Mouse (Mus musculus): ENCODE measurements at regions not wholly inside any gene's neighbourhood (a gene's known extent, or its start where the extent isn't known, plus 50 kb on each side); places are given as distances from the start of the nearest gene placed in this dataset.

DNA sequence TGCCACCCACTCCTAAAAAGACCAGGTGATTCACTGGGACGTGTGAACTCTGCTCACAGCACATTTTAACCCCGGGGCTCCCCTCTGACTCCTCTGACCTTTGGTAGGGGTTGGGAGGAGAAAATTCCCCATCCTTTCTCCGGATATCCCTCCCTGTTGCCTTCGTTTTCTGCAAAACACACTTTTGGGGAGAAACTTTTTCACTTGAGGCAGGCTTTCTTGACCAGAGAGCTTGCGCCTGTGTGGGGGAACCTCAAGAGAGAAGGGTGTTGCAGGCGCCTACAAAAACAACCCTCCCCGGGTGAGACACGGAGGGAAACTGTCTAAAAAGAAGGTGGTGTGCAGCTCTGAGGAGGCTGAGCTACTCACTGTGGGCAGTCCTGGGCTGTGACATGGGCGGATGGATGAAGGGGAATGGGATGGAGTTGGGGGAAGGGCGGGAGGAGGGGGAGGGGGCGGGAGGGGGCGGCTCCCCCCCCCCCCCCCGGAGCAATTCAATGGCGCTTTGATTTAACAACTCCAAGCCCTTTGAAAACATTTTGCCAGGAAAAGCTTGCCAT is 65.1 kb downstream of the Tmem174 start:
- ATAC-seq (replicated peaks; ENCODE audit: low FRiP score, low read depth) (no peak), DNase-seq (ENCODE audit: low spot score) (peak; percentile 24)
- no peaks in the 10 kb centered on the region for H3K9me3 ChIP-seq (replicated peaks; ENCODE audit: low read length)
- H3K4me2 ChIP-seq (ENCODE audit: low read length) = peak overlapping the region; percentile 65
- peak overlapping the region; percentile 33; the same call in 1 of the 2 replicates for H3K4me3 ChIP-seq (replicated peaks; ENCODE audit: low read depth, low read length)
- no peaks in the 10 kb centered on the region for H3K36me3 ChIP-seq (ENCODE audit: insufficient read depth, low read length)
- peaks cover 8% of the 10 kb centered on the region for H3K27me3 ChIP-seq (ENCODE audit: insufficient read depth, low read length)
- no peak for TF ChIP-seq CTCF (IDR thresholded peaks at IDR 0.05; ENCODE audit: low read depth)
- H3K9ac ChIP-seq (ENCODE audit: low read depth, low read length) = 0 out of 2 replicates have a peak overlapping the region, but pooled peaks have one; percentile 50
- H3K27ac ChIP-seq = no peak overlapping the region
- WGBS = 15% methylated on average over 12 of the region's 14 CpGs
- H3K4me1 ChIP-seq (replicated peaks; ENCODE audit: insufficient read depth, low read length) = peaks cover 15% of the 10 kb centered on the region; the same call in 1 of the 2 replicates

- Histone ChIP-seq H3K4me2 (ENCODE audit: low read length) (no peak overlapping the region), H3K9me3 (replicated peaks; ENCODE audit: low read length) (no peaks in the 10 kb centered on the region), H3K27me3 (ENCODE audit: insufficient read depth, low read length) (peaks cover 8% of the 10 kb centered on the region), H3K4me3 (replicated peaks; ENCODE audit: low read depth, low read length) (no peak overlapping the region), H3K4me1 (replicated peaks; ENCODE audit: insufficient read depth, low read length) (peaks cover 15% of the 10 kb centered on the region; the same call in 1 of the 2 replicates), H3K27ac (no peak overlapping the region), H3K36me3 (ENCODE audit: insufficient read depth, low read length) (no peaks in the 10 kb centered on the region), H3K9ac (ENCODE audit: low read depth, low read length) (no peak overlapping the region)
- no peak for TF ChIP-seq CTCF (IDR thresholded peaks at IDR 0.05; ENCODE audit: low read depth)
- 59% methylated on average over 3 of the region's 3 CpGs for WGBS
- DNase-seq (ENCODE audit: low spot score) (no peak), ATAC-seq (replicated peaks; ENCODE audit: low FRiP score, low read depth) (no peak)
Measured at GRCm38 (mm10) chr13:98571051-98571450, 66.2 kb downstream of the Tmem174 start.

GRCm38 (mm10) chr13:98555693-98556092 is 63.9 kb upstream of the Gm10320 start:
- whole genome bisulfite sequencing = 80% methylated on average over 6 of the region's 6 CpGs
- Histone ChIP-seq H3K9ac (ENCODE audit: low read depth, low read length) (no peak overlapping the region), H3K36me3 (ENCODE audit: insufficient read depth, low read length) (no peaks in the 10 kb centered on the region), H3K4me3 (replicated peaks; ENCODE audit: low read depth, low read length) (no peak overlapping the region), H3K27ac (no peak overlapping the region), H3K27me3 (ENCODE audit: insufficient read depth, low read length) (no peaks in the 10 kb centered on the region), H3K9me3 (replicated peaks; ENCODE audit: low read length) (no peaks in the 10 kb centered on the region), H3K4me2 (ENCODE audit: low read length) (no peak overlapping the region), H3K4me1 (replicated peaks; ENCODE audit: insufficient read depth, low read length) (no peaks in the 10 kb centered on the region)
- no peak for ATAC-seq (replicated peaks; ENCODE audit: low FRiP score, low read depth)
- TF ChIP-seq CTCF (IDR thresholded peaks at IDR 0.05; ENCODE audit: low read depth) = no peak
- DNase-seq (ENCODE audit: low spot score) = no peak

GRCm38 (mm10) chr13:98551471-98552020 is 59.7 kb upstream of the Gm10320 start:
- no peak overlapping the region for H3K27ac ChIP-seq
- ATAC-seq (replicated peaks; ENCODE audit: low FRiP score, low read depth) (no peak), DNase-seq (ENCODE audit: low spot score) (no peak)
- no peak overlapping the region for H3K9ac ChIP-seq (ENCODE audit: low read depth, low read length)
- H3K4me1 ChIP-seq (replicated peaks; ENCODE audit: insufficient read depth, low read length) = no peaks in the 10 kb centered on the region
- H3K36me3 ChIP-seq (ENCODE audit: insufficient read depth, low read length) = no peaks in the 10 kb centered on the region
- H3K9me3 ChIP-seq (replicated peaks; ENCODE audit: low read length) = no peaks in the 10 kb centered on the region
- no peak for TF ChIP-seq CTCF (IDR thresholded peaks at IDR 0.05; ENCODE audit: low read depth)
- 75% methylated on average over 13 of the region's 13 CpGs for WGBS
- no peak overlapping the region for H3K4me3 ChIP-seq (replicated peaks; ENCODE audit: low read depth, low read length)
- H3K27me3 ChIP-seq (ENCODE audit: insufficient read depth, low read length) = no peaks in the 10 kb centered on the region; the same call in 1 of the 2 replicates
- H3K4me2 ChIP-seq (ENCODE audit: low read length) = no peak overlapping the region

GRCm38 (mm10) chr13:98547223-98547622 is 55.4 kb upstream of the Gm10320 start:
- 79% methylated on average over 5 of the region's 5 CpGs for WGBS

GRCm38 (mm10) chr13:98546116-98546515 is 54.3 kb upstream of the Gm10320 start:
- Histone ChIP-seq H3K27ac (no peak overlapping the region), H3K4me1 (replicated peaks; ENCODE audit: insufficient read depth, low read length) (no peaks in the 10 kb centered on the region), H3K4me2 (ENCODE audit: low read length) (no peak overlapping the region), H3K27me3 (ENCODE audit: insufficient read depth, low read length) (no peaks in the 10 kb centered on the region; the same call in 1 of the 2 replicates), H3K9me3 (replicated peaks; ENCODE audit: low read length) (no peaks in the 10 kb centered on the region), H3K9ac (ENCODE audit: low read depth, low read length) (no peak overlapping the region), H3K36me3 (ENCODE audit: insufficient read depth, low read length) (no peaks in the 10 kb centered on the region), H3K4me3 (replicated peaks; ENCODE audit: low read depth, low read length) (no peak overlapping the region)
- no peak for ATAC-seq (replicated peaks; ENCODE audit: low FRiP score, low read depth)
- DNase-seq (ENCODE audit: low spot score) = no peak
- WGBS = 52% methylated on average over 5 of the region's 5 CpGs
- no peak for TF ChIP-seq CTCF (IDR thresholded peaks at IDR 0.05; ENCODE audit: low read depth)

More at GRCm38 (mm10) chr13:98547223-98547622, 55.4 kb upstream of the Gm10320 start:
- no peaks in the 10 kb centered on the region for H3K36me3 ChIP-seq (ENCODE audit: insufficient read depth, low read length)
- no peak for DNase-seq (ENCODE audit: low spot score)
- peak; percentile 68; the same call in 1 of the 2 replicates for ATAC-seq (replicated peaks; ENCODE audit: low FRiP score, low read depth)
- H3K4me3 ChIP-seq (replicated peaks; ENCODE audit: low read depth, low read length) = no peak overlapping the region
- no peak overlapping the region for H3K27ac ChIP-seq
- no peaks in the 10 kb centered on the region for H3K9me3 ChIP-seq (replicated peaks; ENCODE audit: low read length)
- H3K27me3 ChIP-seq (ENCODE audit: insufficient read depth, low read length) = no peaks in the 10 kb centered on the region; the same call in 1 of the 2 replicates
- H3K4me1 ChIP-seq (replicated peaks; ENCODE audit: insufficient read depth, low read length) = no peaks in the 10 kb centered on the region
- no peak overlapping the region for H3K9ac ChIP-seq (ENCODE audit: low read depth, low read length)
- TF ChIP-seq CTCF (IDR thresholded peaks at IDR 0.05; ENCODE audit: low read depth) = no peak
- no peak overlapping the region for H3K4me2 ChIP-seq (ENCODE audit: low read length)

All from kidney, postnatal 0 days (tissue).